Mouse (Mus musculus) CH12.LX (cell line): ENCODE measurements around the gene Gm572. TPM values are rescaled to one million over a fixed set of nuclear protein-coding genes. Genes with fewer than 3 reads are reported as not detected.
A peak's percentile ranks its signal among the peaks of the same experiment; 100 is the strongest.

Experiments used
- DNase-seq: peaks from one replicate; pipeline ENCODE4 v3.0.0-alpha.2; 2013; ENCODE audit errors: extremely low read depth
- H3K27ac ChIP-seq: 2 replicates; pipeline ENCODE4 v1.5.1; 2012; ENCODE audit warnings: low read depth, mild to moderate bottlenecking, control low read depth, moderate library complexity; ENCODE audit not compliant: insufficient read depth
- H3K27me3 ChIP-seq: replicated peaks from 2 replicates; pipeline ENCODE3; 2012; ENCODE audit warnings: inconsistent platforms
- H3K36me3 ChIP-seq, 2 experiments: replicated peaks in 1 of 2; 2 replicates each; pipeline versions ENCODE3 to v1.6.1; 2012; ENCODE audit warnings: inconsistent platforms in 1 of 2, low read length in 1 of 2, mild to moderate bottlenecking in 1 of 2, mixed read lengths in 1 of 2, moderate library complexity in 1 of 2; ENCODE audit not compliant: control insufficient read depth in 1 of 2, insufficient read depth in 1 of 2
- H3K4me1 ChIP-seq, 2 experiments: 2 replicates each; pipeline ENCODE4 v1.6.1; 2012; ENCODE audit warnings: inconsistent platforms in 1 of 2, moderate library complexity in 1 of 2; ENCODE audit not compliant: insufficient read depth in 2 of 2, control insufficient read depth in 1 of 2
- H3K4me2 ChIP-seq: 2 replicates; pipeline ENCODE4 v1.6.1; 2012; ENCODE audit warnings: low read depth, mild to moderate bottlenecking, control low read depth; ENCODE audit not compliant: poor library complexity, insufficient read depth, severe bottlenecking
- H3K4me3 ChIP-seq, 3 experiments: fragments of 150-350 bp in 1 of 3; sonication (generic) in 1 of 3; replicated peaks in 1 of 3; 2 replicates each; pipeline versions ENCODE3 to v1.5.1; 2011 to 2012; ENCODE audit warnings: low read depth in 2 of 3, low read length in 2 of 3, mild to moderate bottlenecking in 2 of 3, moderate library complexity in 2 of 3, control low read depth in 1 of 3, improper control_type of control experiment in 1 of 3, inconsistent platforms in 1 of 3, mixed read lengths in 1 of 3; ENCODE audit not compliant: poor library complexity in 1 of 3
- H3K79me2 ChIP-seq: replicated peaks from 2 replicates; pipeline ENCODE4 v1.6.1; 2012; ENCODE audit warnings: mild to moderate bottlenecking, moderate library complexity; ENCODE audit not compliant: control insufficient read depth, poor library complexity, insufficient read depth, severe bottlenecking; ENCODE audit errors: extremely low read depth
- H3K9ac ChIP-seq: 2 replicates; pipeline ENCODE4 v1.6.1; 2012; ENCODE audit warnings: low read depth, mild to moderate bottlenecking, control low read depth, moderate library complexity; ENCODE audit not compliant: insufficient read depth
- H3K9me3 ChIP-seq: replicated peaks from 2 replicates; pipeline ENCODE3; 2012; ENCODE audit warnings: low read length, inconsistent platforms, mixed read lengths
- CHD1 ChIP-seq: IDR thresholded peaks from 2 replicates; pipeline ENCODE4 v1.6.1; 2012; ENCODE audit warnings: low read depth, low read length, improper control_type of control experiment, inconsistent platforms
- CTCF ChIP-seq, 2 experiments: IDR thresholded peaks in 1 of 2; conservative IDR thresholded peaks in 1 of 2; 2 replicates each; pipeline ENCODE4 v1.5.1; 2011 to 2012; ENCODE audit warnings: low read depth in 2 of 2, low read length in 2 of 2, improper control_type of control experiment in 1 of 2, inconsistent platforms in 1 of 2, mild to moderate bottlenecking in 1 of 2, moderate library complexity in 1 of 2
- E2F4 ChIP-seq: IDR thresholded peaks from 2 replicates; pipeline ENCODE4 v1.6.1; 2011; ENCODE audit warnings: low read depth, low read length, improper control_type of control experiment; ENCODE audit not compliant: insufficient replicate concordance
- ELF1 ChIP-seq: IDR thresholded peaks from 2 replicates; pipeline ENCODE4 v1.6.1; 2014; ENCODE audit warnings: low read depth, mild to moderate bottlenecking, inconsistent platforms, low read length, improper control_type of control experiment
- EP300 ChIP-seq: IDR thresholded peaks from 2 replicates; pipeline ENCODE4 v1.6.1; 2011; ENCODE audit warnings: low read length, improper control_type of control experiment
- ETS1 ChIP-seq: conservative IDR thresholded peaks from 2 replicates; pipeline ENCODE4 v1.6.1; 2012; ENCODE audit warnings: low read depth, mild to moderate bottlenecking, inconsistent platforms, low read length, improper control_type of control experiment, moderate library complexity
- GABPA ChIP-seq: IDR thresholded peaks from 2 replicates; pipeline ENCODE4 v1.6.1; 2012; ENCODE audit warnings: low read depth, low read length, improper control_type of control experiment, inconsistent platforms; ENCODE audit not compliant: insufficient replicate concordance
- HCFC1 ChIP-seq: IDR thresholded peaks from 2 replicates; pipeline ENCODE4 v1.6.1; 2012; ENCODE audit warnings: low read depth, mild to moderate bottlenecking, inconsistent platforms, low read length, improper control_type of control experiment
- IRF4 ChIP-seq: IDR thresholded peaks from 2 replicates; pipeline ENCODE4 v1.6.1; 2014; ENCODE audit warnings: low read depth, mild to moderate bottlenecking, inconsistent platforms, low read length, improper control_type of control experiment
- JUN ChIP-seq: IDR thresholded peaks from 2 replicates; pipeline ENCODE4 v1.6.1; 2011; ENCODE audit warnings: low read depth, mild to moderate bottlenecking, low read length, improper control_type of control experiment, moderate library complexity; ENCODE audit not compliant: insufficient read depth
- JUND ChIP-seq: conservative IDR thresholded peaks from 2 replicates; pipeline ENCODE4 v1.6.1; 2011; ENCODE audit warnings: low read depth, low read length, improper control_type of control experiment
- KAT2A ChIP-seq: IDR thresholded peaks from 2 replicates; pipeline ENCODE4 v1.6.1; 2012; ENCODE audit warnings: low read length, improper control_type of control experiment, inconsistent platforms; ENCODE audit not compliant: insufficient replicate concordance
- MAFK ChIP-seq: IDR thresholded peaks from 2 replicates; pipeline ENCODE4 v1.6.1; 2011; ENCODE audit warnings: low read length, improper control_type of control experiment; ENCODE audit not compliant: insufficient replicate concordance
- MAX ChIP-seq: IDR thresholded peaks from 2 replicates; pipeline ENCODE4 v1.6.1; 2011; ENCODE audit warnings: low read length, improper control_type of control experiment
- MAZ ChIP-seq: IDR thresholded peaks from 2 replicates; pipeline ENCODE4 v1.6.1; 2012; ENCODE audit warnings: low read depth, mild to moderate bottlenecking, inconsistent platforms, low read length, improper control_type of control experiment, moderate library complexity
- MEF2A ChIP-seq: IDR thresholded peaks from 2 replicates; pipeline ENCODE4 v1.6.1; 2014; ENCODE audit warnings: low read depth, mild to moderate bottlenecking, inconsistent platforms, low read length, improper control_type of control experiment, borderline replicate concordance
- MYC ChIP-seq: IDR thresholded peaks from 2 replicates; pipeline ENCODE4 v1.6.1; 2011; ENCODE audit warnings: low read depth, mild to moderate bottlenecking, improper control_type of control experiment, low read length
- NRF1 ChIP-seq: IDR thresholded peaks from 2 replicates; pipeline ENCODE4 v1.6.1; 2014; ENCODE audit warnings: low read depth, mild to moderate bottlenecking, inconsistent platforms, low read length, improper control_type of control experiment, moderate library complexity
- PAX5 ChIP-seq: IDR thresholded peaks from 2 replicates; pipeline ENCODE4 v1.6.1; 2012; ENCODE audit warnings: low read length, inconsistent platforms, mixed read lengths
- POLR2A ChIP-seq: IDR thresholded peaks from 2 replicates; pipeline ENCODE4 v1.6.1; 2011; ENCODE audit warnings: low read depth, mild to moderate bottlenecking, improper control_type of control experiment, low read length
- POLR2AphosphoS2 ChIP-seq: IDR thresholded peaks from 2 replicates; pipeline ENCODE4 v1.6.1; 2011; ENCODE audit warnings: low read depth, low read length, improper control_type of control experiment
- RAD21 ChIP-seq: IDR thresholded peaks from 2 replicates; pipeline ENCODE4 v1.6.1; 2011; ENCODE audit warnings: low read depth, mild to moderate bottlenecking, low read length, improper control_type of control experiment, moderate library complexity
- RCOR1 ChIP-seq: conservative IDR thresholded peaks from 2 replicates; pipeline ENCODE4 v1.6.1; 2012; ENCODE audit warnings: low read depth, mild to moderate bottlenecking, inconsistent platforms, low read length, improper control_type of control experiment
- SIN3A ChIP-seq: IDR thresholded peaks from 2 replicates; pipeline ENCODE4 v1.6.1; 2012; ENCODE audit warnings: low read length, improper control_type of control experiment, inconsistent platforms
- SMC3 ChIP-seq: IDR thresholded peaks from 2 replicates; pipeline ENCODE4 v1.6.1; 2011; ENCODE audit warnings: low read depth, low read length, improper control_type of control experiment
- TBP ChIP-seq: conservative IDR thresholded peaks from 2 replicates; pipeline ENCODE4 v1.6.1; 2011; ENCODE audit warnings: low read depth, low read length, improper control_type of control experiment
- TCF12 ChIP-seq: IDR thresholded peaks from 2 replicates; pipeline ENCODE4 v1.6.1; 2014; ENCODE audit warnings: low read depth, mild to moderate bottlenecking, inconsistent platforms, low read length, improper control_type of control experiment
- UBTF ChIP-seq: IDR thresholded peaks from 2 replicates; pipeline ENCODE4 v1.6.1; 2012; ENCODE audit warnings: low read depth, mild to moderate bottlenecking, inconsistent platforms, low read length, improper control_type of control experiment, moderate library complexity
- USF1 ChIP-seq: IDR thresholded peaks from 2 replicates; pipeline ENCODE4 v1.6.1; 2014; ENCODE audit warnings: low read depth, mild to moderate bottlenecking, inconsistent platforms, low read length, improper control_type of control experiment
- USF2 ChIP-seq: conservative IDR thresholded peaks from 2 replicates; pipeline ENCODE4 v1.6.1; 2011; ENCODE audit warnings: low read depth, low read length, improper control_type of control experiment
- ZC3H11A ChIP-seq: IDR thresholded peaks from 2 replicates; pipeline ENCODE4 v1.6.1; 2012; ENCODE audit warnings: low read depth, mild to moderate bottlenecking, inconsistent platforms, low read length, improper control_type of control experiment
- ZKSCAN1 ChIP-seq: IDR thresholded peaks from 2 replicates; pipeline ENCODE4 v1.6.1; 2012; ENCODE audit warnings: low read depth, inconsistent platforms, low read length, improper control_type of control experiment, borderline replicate concordance
- ZMIZ1 ChIP-seq: IDR thresholded peaks from 2 replicates; pipeline ENCODE4 v1.6.1; 2012; ENCODE audit warnings: low read depth, mild to moderate bottlenecking, inconsistent platforms, low read length, improper control_type of control experiment
- ZNF384 ChIP-seq: IDR thresholded peaks from 2 replicates; pipeline ENCODE4 v1.6.1; 2012; ENCODE audit warnings: low read depth, low read length, improper control_type of control experiment, inconsistent platforms
- dilution Hi-C: fragments of 300-500 bp; cut with MboI; formaldehyde crosslinking; loops from 2 replicates; pipeline ENCODE4 v1.14.3; 2020; ENCODE audit warnings: low sequenced_read_pairs; ENCODE audit not compliant: extremely low pct_unique_long_range_greater_than_20kb, extremely low pct_ligation_motif_present
- in situ Hi-C: fragments of 300-500 bp; cut with MboI; formaldehyde crosslinking; loops from 3 replicates; pipeline ENCODE4 v1.14.3; 2019; ENCODE audit warnings: low sequenced_read_pairs, low pct_ligation_motif_present, low pct_unique_long_range_greater_than_20kb, mixed read lengths
- polyA plus RNA-seq: library from polyadenylated mRNA; unstranded; fragments of >175 nt; gene quantifications from 2 replicates; pipeline ENCODE4 v1.2.1, GENCODE M21; 2012; ENCODE audit warnings: low read depth; ENCODE audit not compliant: insufficient read length
- total RNA-seq, 2 experiments: library from RNA; depleted of rRNA; stranded (reverse); fragments of 300-350 nt in 1 of 2; fragments of >200 nt in 1 of 2; gene quantifications; 2 replicates each; pipeline ENCODE4 v1.2.3; 2012 to 2014

The Gm572 gene
- total and polyA plus RNA-seq, 3 experiments, result not detected

DNA sequence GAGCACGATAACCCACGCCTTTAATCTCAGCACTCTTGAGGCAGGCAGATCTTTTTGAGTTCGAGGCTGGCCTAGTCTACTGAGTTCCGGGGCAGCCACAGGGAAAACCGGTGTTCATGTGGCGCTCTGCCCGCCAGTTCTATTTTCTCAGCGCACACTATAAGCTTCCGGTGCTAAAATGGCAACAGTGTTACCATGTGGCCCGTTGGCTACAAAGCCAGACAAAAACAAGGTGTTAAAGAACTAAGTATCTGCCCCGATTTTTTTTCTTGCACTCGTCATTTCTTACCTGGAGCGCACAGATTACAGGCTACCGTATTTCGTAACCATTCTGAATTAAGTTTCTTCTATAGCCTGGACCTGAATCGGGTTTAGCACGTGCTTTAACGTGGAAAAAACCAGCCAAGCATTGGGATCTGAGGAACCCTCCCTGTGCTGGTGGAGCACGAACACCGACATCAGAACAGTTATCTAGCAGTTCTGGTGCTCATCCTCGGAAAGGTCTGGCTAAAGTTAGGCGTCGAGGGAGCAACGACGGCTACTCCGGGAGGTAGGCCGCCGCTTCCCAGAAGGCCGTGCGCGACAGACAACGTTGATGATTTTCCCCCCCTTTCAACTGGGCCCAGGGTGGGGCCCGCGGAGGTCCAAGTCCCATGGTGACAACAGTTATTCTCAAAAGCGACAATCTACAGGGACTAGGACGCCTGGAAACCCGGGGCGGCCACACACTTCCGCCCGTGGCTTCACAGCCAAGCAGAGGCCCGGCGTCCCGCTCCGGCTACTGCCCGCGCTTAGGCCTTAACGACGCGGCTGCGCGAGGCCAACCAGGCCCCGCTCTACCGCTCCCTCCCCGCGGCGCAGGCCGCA is 17.1 kb upstream of the Gm572 start (continued):
- TF ChIP-seq CHD1 (no peak; the same call in 1 of the 2 replicates), USF1 (no peak), JUND (no peak), SIN3A (no peak), TCF12 (no peak), RAD21 (no peak), TBP (peak; percentile 27; the same call in 1 of the 2 replicates), ELF1 (peak; percentile 38; the same call in 1 of the 2 replicates), MYC (peak; percentile 98)
- TF ChIP-seq, all 38 proteins: peak for 12

- dilution Hi-C loops (no loop called here), in situ Hi-C loops (no loop called here)
- peaks cover 48% of the 10 kb centered on the region for H3K79me2 ChIP-seq
- peak within 1 kb of the TSS; percentile 95; the same call in 1 of the 2 replicates for H3K4me2 ChIP-seq
- H3K9ac ChIP-seq, result peak within 1 kb of the TSS; percentile 99
- H3K9me3 ChIP-seq, result no peaks in the 10 kb centered on the region
- peak within 1 kb of the TSS; percentile 92 for H3K27ac ChIP-seq
- H3K27me3 ChIP-seq, result no peaks in the 10 kb centered on the region
- peaks cover 6 to 36% of the 10 kb centered on the region in 2 experiments for H3K4me1 ChIP-seq
- H3K4me3 ChIP-seq, result peak within 1 kb of the TSS; percentile 87 to 99 (median 94)
- DNase-seq, result peak; percentile 94
- peaks cover 27 to 33% of the 10 kb centered on the region in 2 experiments for H3K36me3 ChIP-seq
- TF ChIP-seq ZC3H11A, result no peak
- TF ChIP-seq HCFC1, result peak; percentile 80
- peak; percentile 85 for TF ChIP-seq TCF12
- peak; percentile 75 for TF ChIP-seq ZMIZ1
- no peak; the same call in none of the 2 replicates for TF ChIP-seq POLR2AphosphoS2
- TF ChIP-seq GABPA, result no peak
- no peak for TF ChIP-seq JUN
- TF ChIP-seq EP300, result no peak
- peak; percentile 40; the same call in 1 of the 2 replicates for TF ChIP-seq MEF2A
- no peak for TF ChIP-seq RCOR1
- no peak for TF ChIP-seq SIN3A
- peak; percentile 66; the same call in 1 of the 2 replicates for TF ChIP-seq KAT2A
- TF ChIP-seq ELF1, result peak; percentile 81
- no peak for TF ChIP-seq ETS1
- TF ChIP-seq ZNF384, result no peak
- no peak for TF ChIP-seq MAX
- no peak for TF ChIP-seq IRF4
- no peak for TF ChIP-seq MAFK
- no peak for TF ChIP-seq SMC3
- TF ChIP-seq CTCF (conservative IDR thresholded peaks at IDR 0.05 in 1 of 2, IDR thresholded peaks at IDR 0.05 in 1 of 2; ENCODE audit: low read depth in 2 of 2, low read length in 2 of 2), result no peak
- no peak for TF ChIP-seq MAZ
- no peak for TF ChIP-seq ZKSCAN1
- peak; percentile 78 for TF ChIP-seq NRF1
- peak; percentile 100 for TF ChIP-seq CHD1
- no peak for TF ChIP-seq USF2
- no peak for TF ChIP-seq USF1
- no peak for TF ChIP-seq E2F4
- TF ChIP-seq UBTF, result no peak
- no peak for TF ChIP-seq RAD21
- TF ChIP-seq POLR2A, result peak; percentile 86
- no peak for TF ChIP-seq MYC
- no peak for TF ChIP-seq PAX5
- no peak for TF ChIP-seq JUND
Observed at GRCm38 (mm10) chr4:148626623-148627185, 16.4 kb upstream of the Gm572 start, which contains the start of gene Tardbp. Gene Tardbp (minus strand): TSS chr4:148627019.
